Mouse (Mus musculus): ENCODE measurements around the gene Mob1b.

The Mob1b gene

GRCm38 (mm10) chr5:88720116-88721002 is at the start of gene Mob1b:
Gene Mob1b, plus strand, starts transcription at chr5:88720855.
- peak; percentile 88 for DNase-seq (ENCODE audit: low read depth)

- DNase-seq (ENCODE audit: low read depth), result no peak
Observed at GRCm38 (mm10) chr5:88674703-88675442, 45.8 kb upstream of the Mob1b start.

DNA sequence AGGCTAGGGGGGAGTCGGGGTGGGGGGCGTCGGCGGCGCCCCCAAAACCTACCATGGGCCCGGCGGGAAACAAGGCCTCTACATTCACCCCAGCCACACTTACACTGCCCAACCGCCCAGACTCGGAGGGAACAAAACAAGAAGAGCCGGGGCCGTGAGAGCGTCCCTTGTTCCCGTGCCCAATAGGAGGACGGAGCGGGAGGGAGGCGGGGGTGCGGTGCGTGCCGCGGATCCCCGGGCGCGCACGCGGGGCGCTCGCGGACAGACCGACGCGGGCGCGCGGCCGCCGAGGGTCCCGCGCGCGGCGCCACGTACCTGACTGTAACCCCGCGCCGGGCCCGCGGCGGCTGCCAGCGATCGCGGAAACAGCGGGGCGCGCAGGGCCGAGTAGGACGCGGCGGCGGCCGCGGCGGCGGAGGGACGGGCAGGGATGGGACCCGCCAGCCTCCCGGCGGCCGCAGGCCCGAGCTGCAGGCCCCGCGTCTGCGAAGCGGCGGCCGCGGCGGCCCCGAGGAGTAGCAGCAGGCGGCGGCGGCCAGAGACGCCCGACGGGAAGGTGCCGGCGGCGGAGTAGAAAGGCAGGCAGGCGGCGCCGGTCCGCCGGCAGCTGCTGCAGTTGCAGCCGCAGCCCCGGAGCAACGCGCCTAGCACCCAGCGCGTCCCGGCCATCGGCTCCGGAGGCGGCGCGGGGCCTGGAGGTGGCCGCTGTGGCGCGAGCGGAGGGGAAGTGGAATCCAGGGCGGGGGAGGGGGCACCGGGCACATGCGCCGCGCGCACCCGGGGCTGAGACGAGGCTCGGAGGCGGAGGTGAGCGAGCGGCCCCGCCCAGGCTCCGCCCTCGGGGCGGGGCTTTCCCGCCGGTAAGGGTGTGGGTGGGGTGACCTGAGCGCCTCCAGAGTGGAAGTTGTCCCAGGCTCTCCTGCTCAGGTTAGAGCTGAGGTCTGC is 44.9 kb upstream of the Mob1b start, which contains the start of gene Grsf1:
TSS of gene Grsf1 (minus strand) at position 729 of the 945 bp plus-strand sequence.
- DNase-seq (ENCODE audit: low read depth), result peak; percentile 46

GRCm38 (mm10) chr5:88678929-88679328 is 41.7 kb upstream of the Mob1b start:
- DNase-seq (ENCODE audit: low read depth), result no peak

DNA sequence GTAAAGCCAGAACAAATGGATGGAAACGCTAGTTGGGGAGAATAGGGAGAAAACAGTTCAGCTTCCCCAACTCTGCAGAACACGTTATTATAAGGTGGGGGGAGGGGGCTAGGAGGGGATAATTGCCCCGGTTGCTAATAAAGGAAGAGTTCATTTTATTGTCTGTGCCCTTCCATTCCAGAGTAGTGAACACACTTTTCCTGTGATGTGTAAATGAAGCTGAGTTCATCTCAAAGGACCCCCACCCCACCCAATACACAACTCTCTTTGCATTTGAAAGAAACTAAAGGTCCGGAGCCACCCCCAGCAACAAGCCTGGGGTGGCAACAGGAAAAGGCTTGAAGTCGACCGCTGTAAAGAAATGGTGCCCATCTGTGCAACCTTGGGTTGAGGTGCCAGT is 41.3 kb upstream of the Mob1b start:
- DNase-seq (ENCODE audit: low read depth), result no peak

GRCm38 (mm10) chr5:88680567-88680966 is 40.1 kb upstream of the Mob1b start:
- DNase-seq (ENCODE audit: low read depth), result no peak

DNA sequence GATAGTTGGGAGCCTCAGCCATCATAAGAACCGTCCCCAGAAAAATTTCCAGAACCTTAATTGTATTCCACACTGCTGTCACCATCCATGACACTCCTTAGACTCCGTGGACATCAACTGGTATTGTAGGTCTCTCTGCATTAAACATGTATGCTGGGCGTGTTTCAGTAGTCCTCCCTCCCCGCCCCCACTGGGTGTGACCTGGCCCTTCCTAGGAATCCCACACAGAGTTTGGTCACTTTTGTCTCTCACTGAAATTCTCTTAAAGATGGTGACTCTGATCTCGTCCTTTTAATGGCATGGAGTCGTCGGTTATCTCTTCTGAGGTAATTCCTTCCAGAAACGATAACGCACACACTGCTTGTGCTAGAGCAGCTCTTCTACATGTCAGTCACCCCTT is 36.9 kb upstream of the Mob1b start:
- DNase-seq (ENCODE audit: low read depth), result no peak

- DNase-seq (ENCODE audit: low read depth), result no peak
Observed at GRCm38 (mm10) chr5:88684226-88684625, 36.4 kb upstream of the Mob1b start.

- no peak for DNase-seq (ENCODE audit: low read depth)
Observed at GRCm38 (mm10) chr5:88685306-88685705, 35.3 kb upstream of the Mob1b start.

- no peak for DNase-seq (ENCODE audit: low read depth)
Observed at GRCm38 (mm10) chr5:88685745-88686299, 34.8 kb upstream of the Mob1b start.

GRCm38 (mm10) chr5:88687996-88688406 is 32.7 kb upstream of the Mob1b start:
- DNase-seq (ENCODE audit: low read depth), result no peak

- DNase-seq (ENCODE audit: low read depth), result no peak
Observed at GRCm38 (mm10) chr5:88688583-88689187, 32.0 kb upstream of the Mob1b start.

- DNase-seq (ENCODE audit: low read depth), result no peak
Observed at GRCm38 (mm10) chr5:88689279-88689938, 31.2 kb upstream of the Mob1b start.

DNA sequence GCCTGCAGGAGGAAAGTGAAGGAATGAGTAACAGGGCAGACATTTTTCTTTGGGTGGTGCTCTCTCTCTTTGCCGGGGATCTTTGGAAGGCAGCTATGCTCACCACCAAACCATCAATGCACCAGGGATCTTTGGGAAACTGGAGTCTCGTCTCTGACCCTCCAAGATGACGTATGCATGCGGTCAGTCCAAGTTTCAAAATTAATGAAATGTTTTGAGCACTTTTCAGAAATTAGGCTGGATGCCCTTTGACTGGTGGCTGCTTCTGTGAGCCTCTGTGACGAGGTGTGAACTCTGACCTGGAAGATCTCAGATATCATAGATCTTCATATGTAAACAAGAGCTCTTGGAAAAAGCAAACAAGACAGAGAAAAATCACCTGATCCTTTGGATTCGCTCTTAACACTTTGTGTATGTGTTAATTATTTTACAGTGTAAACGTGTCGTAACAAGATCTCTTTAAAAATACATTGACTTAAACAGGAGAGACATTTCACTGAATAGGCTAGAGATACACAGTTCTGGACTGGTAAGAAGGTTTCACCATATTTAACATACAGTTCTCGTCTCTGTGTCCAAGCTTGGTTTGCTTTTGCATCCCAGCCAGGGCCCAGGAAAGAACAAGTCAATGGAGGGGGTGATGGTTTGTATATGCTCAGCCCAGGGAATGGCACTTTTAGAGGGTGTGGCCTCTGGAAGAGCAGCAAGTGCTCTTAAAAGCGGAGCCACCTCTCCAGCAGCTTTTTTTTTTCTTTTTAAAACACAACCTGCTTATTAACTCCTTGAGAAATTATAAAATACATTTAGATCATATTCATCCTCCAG is 29.8 kb upstream of the Mob1b start:
- no peak for DNase-seq (ENCODE audit: low read depth)

- no peak for DNase-seq (ENCODE audit: low read depth)
Observed at GRCm38 (mm10) chr5:88691506-88692095, 29.1 kb upstream of the Mob1b start.

DNA sequence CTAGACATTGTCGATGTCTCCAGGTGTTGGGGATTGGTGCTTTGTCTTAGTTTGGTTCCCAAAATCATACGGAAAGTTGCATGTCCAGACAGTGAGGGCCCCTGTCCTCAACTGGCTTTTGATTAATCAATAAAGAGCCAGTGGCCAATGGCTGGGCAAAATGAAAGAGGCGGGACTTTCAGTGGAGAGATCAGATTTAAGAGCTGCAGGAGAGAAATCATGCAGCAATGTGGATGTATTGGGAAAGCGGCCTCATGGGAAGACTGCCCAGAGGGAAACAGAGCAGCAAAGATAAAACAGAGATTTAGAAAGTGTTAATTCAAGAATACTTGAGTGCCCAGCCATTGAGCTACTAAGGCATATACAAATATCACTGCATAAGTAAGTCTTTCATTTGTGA is 28.1 kb upstream of the Mob1b start:
- no peak for DNase-seq (ENCODE audit: low read depth)

DNA sequence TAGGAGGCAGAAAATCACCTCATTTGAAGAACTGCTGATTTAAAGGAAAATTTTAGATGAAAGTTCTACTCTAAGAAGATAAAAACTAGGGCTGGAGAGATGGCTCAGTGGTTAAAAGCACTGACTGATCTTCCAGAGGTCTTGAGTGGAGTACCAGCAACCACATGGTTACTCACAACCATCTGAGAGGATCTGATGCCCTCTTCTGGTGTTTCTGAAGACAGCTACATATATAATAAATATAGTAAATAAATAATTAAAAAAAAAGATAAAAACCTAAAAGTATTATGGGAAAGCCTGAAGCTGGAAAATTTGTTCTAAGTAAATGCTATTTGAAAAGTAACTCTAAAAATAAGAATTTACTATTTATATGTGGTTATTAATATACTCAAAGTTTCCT is 27.6 kb upstream of the Mob1b start:
- DNase-seq (ENCODE audit: low read depth), result no peak

DNA sequence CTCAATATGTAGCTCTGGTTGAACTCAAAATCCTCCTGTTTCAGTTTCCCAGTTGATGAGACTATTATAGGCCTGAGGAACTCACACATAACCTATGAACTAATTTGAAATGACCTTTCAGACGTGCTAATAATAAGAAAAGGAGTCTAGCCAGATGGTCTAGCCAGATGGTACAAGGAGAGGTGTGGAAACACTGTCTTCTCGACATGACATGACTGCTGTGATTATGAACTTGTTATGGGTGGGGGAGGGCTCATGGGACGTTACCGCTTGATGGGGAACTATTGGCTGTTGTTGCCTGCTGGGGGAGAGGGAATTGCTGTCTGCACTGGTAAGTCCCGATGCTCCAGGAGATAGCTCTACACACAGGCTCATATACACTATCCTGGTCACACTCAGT is 23.4 kb upstream of the Mob1b start:
- DNase-seq (ENCODE audit: low read depth), result no peak

- DNase-seq (ENCODE audit: low read depth), result no peak
Observed at GRCm38 (mm10) chr5:88699251-88699913, 21.3 kb upstream of the Mob1b start.

Measured in fibroblast of lung, adult 2 months (primary cell).